Mouse (Mus musculus) frontal cortex, postnatal 25 days (tissue): ENCODE measurements around the gene Btla.

Experiments
- DNase-seq, 2 experiments: peaks; one replicate each; pipeline ENCODE4 v3.0.0; 2022; ENCODE audit warnings: low spot score in 2 of 2

The Btla gene

GRCm38 (mm10) chr16:45223648-45224388 lies at the start of gene Btla:
TSS of gene Btla (plus strand) at chr16:45224315.
- no peak for DNase-seq

- no peak for DNase-seq
Measured at GRCm38 (mm10) chr16:45178552-45178951, 45.6 kb upstream of the Btla start.

GRCm38 (mm10) chr16:45181824-45182223 lies 42.3 kb upstream of the Btla start:
- DNase-seq = no peak

- DNase-seq = peak; percentile 63 to 74
Measured at GRCm38 (mm10) chr16:45192613-45193012, 31.5 kb upstream of the Btla start.

- DNase-seq = peak; percentile 19 to 62
Measured at GRCm38 (mm10) chr16:45196816-45197215, 27.3 kb upstream of the Btla start.

GRCm38 (mm10) chr16:45201395-45201794 lies 22.7 kb upstream of the Btla start:
- no peak for DNase-seq

- no peak for DNase-seq
Measured at GRCm38 (mm10) chr16:45204438-45204837, 19.7 kb upstream of the Btla start.

- DNase-seq = no peak
Measured at GRCm38 (mm10) chr16:45204859-45205670, 19.1 kb upstream of the Btla start.

- DNase-seq = no peak
Measured at GRCm38 (mm10) chr16:45222016-45222415, 2.1 kb upstream of the Btla start.

- no peak for DNase-seq
Measured at GRCm38 (mm10) chr16:45222771-45223170, 1.3 kb upstream of the Btla start.

- no peak for DNase-seq
Measured at GRCm38 (mm10) chr16:45224431-45225008, 405 bp downstream of the Btla start.

GRCm38 (mm10) chr16:45227002-45227401 lies 2.9 kb downstream of the Btla start:
- no peak for DNase-seq

GRCm38 (mm10) chr16:45231296-45231695 lies 7.2 kb downstream of the Btla start:
- DNase-seq = no peak

GRCm38 (mm10) chr16:45233007-45233406 lies 8.9 kb downstream of the Btla start:
- no peak for DNase-seq

- no peak for DNase-seq
Measured at GRCm38 (mm10) chr16:45242700-45243099, 18.6 kb downstream of the Btla start.

- DNase-seq = no peak
Measured at GRCm38 (mm10) chr16:45244930-45245472, 20.9 kb downstream of the Btla start.

GRCm38 (mm10) chr16:45249761-45250160 lies 25.6 kb downstream of the Btla start:
- DNase-seq = no peak

GRCm38 (mm10) chr16:45250317-45250716 lies 26.2 kb downstream of the Btla start:
- DNase-seq = no peak

GRCm38 (mm10) chr16:45251773-45252413 lies 27.8 kb downstream of the Btla start:
- no peak for DNase-seq

- DNase-seq = no peak
Measured at GRCm38 (mm10) chr16:45255183-45255861, 31.2 kb downstream of the Btla start.

GRCm38 (mm10) chr16:45256895-45257294 lies 32.8 kb downstream of the Btla start:
- DNase-seq = no peak
